Mouse (Mus musculus): ENCODE results near the gene Calb2. TPM values are rescaled to one million over a fixed set of nuclear protein-coding genes. Genes with fewer than 3 reads are reported as not detected.
A peak's percentile ranks its signal among the peaks of the same experiment; 100 is the strongest.

The Calb2 gene
- total and polyA plus RNA-seq, 3 experiments = not detected

DNA sequence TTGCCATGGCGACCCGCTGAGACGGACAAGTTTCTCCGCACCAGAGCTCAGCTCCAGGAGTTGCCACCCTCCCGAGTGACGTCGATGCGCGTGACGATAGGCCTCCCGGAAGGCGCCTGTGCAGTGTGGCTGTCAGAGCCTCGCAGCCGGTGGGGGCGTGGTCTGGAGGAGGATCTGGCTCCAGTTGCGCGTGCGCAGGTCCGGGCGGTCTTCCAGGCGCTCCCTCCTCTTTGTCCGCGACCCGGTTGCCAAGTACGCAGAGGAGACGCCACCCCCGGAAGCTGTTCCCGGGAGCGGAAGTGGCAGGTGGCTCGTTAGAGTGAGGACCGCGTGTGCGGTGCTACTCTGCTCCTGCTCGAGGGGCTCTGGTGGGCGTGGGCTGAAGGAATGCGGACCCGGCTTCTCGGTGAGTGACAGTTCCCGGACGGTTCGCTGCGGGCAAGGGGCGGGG, 49.7 kb upstream of the Calb2 start (continued):
- no peak for TF ChIP-seq ZMIZ1 (IDR thresholded peaks at IDR 0.05; ENCODE audit: low read depth, low read length)
- TF ChIP-seq IRF4 (IDR thresholded peaks at IDR 0.05; ENCODE audit: low read depth, low read length) = no peak
- TF ChIP-seq ZNF384 (IDR thresholded peaks at IDR 0.05; ENCODE audit: low read depth, low read length) = no peak
- TF ChIP-seq NELFE (IDR thresholded peaks at IDR 0.05; ENCODE audit: low read depth, low read length) = peak; percentile 73
- no peak for TF ChIP-seq UBTF (IDR thresholded peaks at IDR 0.05; ENCODE audit: low read depth, low read length)
- no peak for TF ChIP-seq POLR2AphosphoS2 (IDR thresholded peaks at IDR 0.05; ENCODE audit: low read depth, low read length)
- TF ChIP-seq USF2 (conservative IDR thresholded peaks at IDR 0.05; ENCODE audit: low read depth, low read length) = no peak
- TF ChIP-seq GABPA (IDR thresholded peaks at IDR 0.05; ENCODE audit: insufficient replicate concordance, low read depth, low read length) = no peak
- 0 out of 2 replicates have a peak, but pooled peaks have one; percentile 28 for TF ChIP-seq TCF12 (IDR thresholded peaks at IDR 0.05; ENCODE audit: low read depth, low read length)
- peak; percentile 75 for TF ChIP-seq HCFC1 (IDR thresholded peaks at IDR 0.05; ENCODE audit: low read depth, low read length)
- TF ChIP-seq ZC3H11A (IDR thresholded peaks at IDR 0.05; ENCODE audit: low read depth, low read length) = no peak
- no peak for TF ChIP-seq JUND (conservative IDR thresholded peaks at IDR 0.05; ENCODE audit: low read depth, low read length)
- TF ChIP-seq E2F4 (IDR thresholded peaks at IDR 0.05; ENCODE audit: insufficient replicate concordance, low read depth, low read length) = no peak
- peak; percentile 90 for TF ChIP-seq MAX (IDR thresholded peaks at IDR 0.05; ENCODE audit: low read length)
- TF ChIP-seq CTCF (conservative IDR thresholded peaks at IDR 0.05 in 1 of 2, IDR thresholded peaks at IDR 0.05 in 1 of 2; ENCODE audit: low read depth in 2 of 2, low read length in 2 of 2) = no peak
- TF ChIP-seq ZKSCAN1 (IDR thresholded peaks at IDR 0.05; ENCODE audit: borderline replicate concordance, low read depth, low read length) = no peak

- Histone ChIP-seq H3K4me2 (ENCODE audit: insufficient read depth, low read depth, poor library complexity, severe bottlenecking) (peak overlapping the region; percentile 40), H3K9ac (ENCODE audit: insufficient read depth, low read depth) (no peak overlapping the region), H3K79me2 (replicated peaks; ENCODE audit: control insufficient read depth, extremely low read depth, insufficient read depth, poor library complexity, severe bottlenecking) (peaks cover 30% of the 10 kb centered on the region), H3K36me3 (replicated peaks in 1 of 2; ENCODE audit: control insufficient read depth in 1 of 2, insufficient read depth in 1 of 2, low read length in 1 of 2) (peaks cover 13 to 29% of the 10 kb centered on the region in 2 experiments), H3K4me1 (ENCODE audit: control insufficient read depth in 1 of 2, insufficient read depth in 2 of 2) (peaks cover 3 to 25% of the 10 kb centered on the region in 2 experiments), H3K9me3 (replicated peaks; ENCODE audit: low read length) (no peaks in the 10 kb centered on the region), H3K27me3 (replicated peaks) (no peaks in the 10 kb centered on the region), H3K4me3 (replicated peaks in 1 of 3; ENCODE audit: low read depth in 2 of 3, low read length in 2 of 3, poor library complexity in 1 of 3) (peak overlapping the region in 2 of 3 experiments; percentile 45 to 82), H3K27ac (ENCODE audit: insufficient read depth, low read depth) (no peak overlapping the region)
- in situ Hi-C loops (cut with MboI; ENCODE audit: low pct_ligation_motif_present, low pct_unique_long_range_greater_than_20kb, low sequenced_read_pairs) (no loop called here), dilution Hi-C loops (cut with MboI; ENCODE audit: extremely low pct_ligation_motif_present, extremely low pct_unique_long_range_greater_than_20kb, low sequenced_read_pairs) (no loop called here)
- no peak for TF ChIP-seq TCF12 (IDR thresholded peaks at IDR 0.05; ENCODE audit: low read depth, low read length)
- TF ChIP-seq UBTF (IDR thresholded peaks at IDR 0.05; ENCODE audit: low read depth, low read length) = no peak
- no peak for TF ChIP-seq ZKSCAN1 (IDR thresholded peaks at IDR 0.05; ENCODE audit: borderline replicate concordance, low read depth, low read length)
- no peak for TF ChIP-seq CTCF (conservative IDR thresholded peaks at IDR 0.05 in 1 of 2, IDR thresholded peaks at IDR 0.05 in 1 of 2; ENCODE audit: low read depth in 2 of 2, low read length in 2 of 2)
- TF ChIP-seq RAD21 (IDR thresholded peaks at IDR 0.05; ENCODE audit: low read depth, low read length) = no peak
- TF ChIP-seq GABPA (IDR thresholded peaks at IDR 0.05; ENCODE audit: insufficient replicate concordance, low read depth, low read length) = no peak
- no peak for TF ChIP-seq MAX (IDR thresholded peaks at IDR 0.05; ENCODE audit: low read length)
- TF ChIP-seq JUND (conservative IDR thresholded peaks at IDR 0.05; ENCODE audit: low read depth, low read length) = no peak
- no peak for TF ChIP-seq BHLHE40 (IDR thresholded peaks at IDR 0.05; ENCODE audit: low read depth, low read length)
- no peak for DNase-seq (ENCODE audit: extremely low read depth)
Observed at GRCm38 (mm10) chr8:110217198-110217597, 49.2 kb upstream of the Calb2 start.

All from CH12.LX (cell line).